Mouse (Mus musculus): Measurements from ENCODE around the gene Fam219b. TPM values are rescaled to one million over a fixed set of nuclear protein-coding genes. Genes with fewer than 3 reads are reported as not detected.
A peak's percentile ranks its signal among the peaks of the same experiment; 100 is the strongest.

Gene Fam219b
- polyA plus RNA-seq, 1 experiment from 2014 or later, result 19.0 TPM

GRCm38 (mm10) chr9:57504891-57505290, 32.4 kb upstream of the Fam219b start:
- no peaks in the 10 kb centered on the region for H3K9me3 ChIP-seq (replicated peaks)
- no peaks in the 10 kb centered on the region for H3K36me3 ChIP-seq
- H3K4me3 ChIP-seq (replicated peaks), result peak overlapping the region; percentile 52
- H3K4me2 ChIP-seq, result peak overlapping the region; percentile 99
- no peak for ATAC-seq (replicated peaks; ENCODE audit: low FRiP score)
- peak overlapping the region; percentile 2; the same call in 1 of the 2 replicates for H3K27ac ChIP-seq
- 41% methylated on average over 10 of the region's 10 CpGs for WGBS
- peaks cover 72% of the 10 kb centered on the region for H3K27me3 ChIP-seq
- no peak overlapping the region for H3K9ac ChIP-seq
- H3K4me1 ChIP-seq, result peaks cover 54% of the 10 kb centered on the region

GRCm38 (mm10) chr9:57505700-57506099, 31.6 kb upstream of the Fam219b start:
- WGBS, result 10% methylated on average over 8 of the region's 8 CpGs
- Histone ChIP-seq H3K9ac (no peak overlapping the region), H3K4me1 (peaks cover 54% of the 10 kb centered on the region), H3K36me3 (no peaks in the 10 kb centered on the region), H3K9me3 (replicated peaks) (no peaks in the 10 kb centered on the region), H3K4me2 (peak overlapping the region; percentile 27), H3K4me3 (replicated peaks) (0 out of 2 replicates have a peak overlapping the region, but pooled peaks have one; percentile 3), H3K27ac (peak overlapping the region; percentile 2; the same call in 1 of the 2 replicates), H3K27me3 (peaks cover 64% of the 10 kb centered on the region)
- ATAC-seq (replicated peaks; ENCODE audit: low FRiP score), result peak; percentile 67; the same call in 1 of the 2 replicates

DNA sequence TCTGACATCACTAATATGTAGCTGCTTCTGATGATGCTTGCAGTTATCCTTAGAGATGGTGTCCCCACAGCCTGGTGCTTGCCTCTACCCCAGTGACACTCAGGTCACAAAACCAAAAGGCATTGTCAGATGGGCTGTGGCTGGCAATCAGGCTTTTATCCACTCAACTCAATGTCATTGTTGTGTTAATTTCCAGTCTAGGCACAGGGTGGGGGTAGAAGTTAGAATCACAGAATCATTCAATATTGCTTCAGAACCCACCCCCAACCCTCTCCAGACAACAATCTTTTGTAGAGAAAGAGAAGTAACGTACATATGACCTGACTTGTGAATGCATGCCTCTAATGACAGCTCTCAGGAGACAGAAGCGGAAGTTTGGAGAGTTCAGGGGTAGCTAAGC, 26.8 kb upstream of the Fam219b start:
- Histone ChIP-seq H3K36me3 (no peaks in the 10 kb centered on the region), H3K4me1 (peaks cover 8% of the 10 kb centered on the region)
- WGBS, result 78% methylated on average over 2 of the region's 2 CpGs

DNA sequence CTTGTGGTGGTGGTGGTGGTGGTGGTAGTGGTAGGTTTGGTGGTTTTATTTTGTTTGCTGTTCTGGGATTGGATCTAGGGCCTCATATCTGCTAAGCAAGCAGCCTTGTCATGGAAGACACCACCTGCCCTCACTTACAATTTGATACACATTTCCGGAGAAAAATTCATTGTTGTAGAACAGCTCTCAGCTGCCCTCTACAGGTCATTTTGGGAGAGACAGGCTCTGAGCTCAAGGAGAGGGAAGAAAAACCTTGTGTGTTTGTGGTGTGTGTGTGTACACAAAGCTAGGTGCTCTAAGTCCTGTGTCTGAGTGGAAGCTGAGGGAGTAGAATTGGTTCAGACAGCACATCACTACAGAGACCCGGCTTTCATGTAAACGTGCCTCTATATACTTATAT, 20.2 kb upstream of the Fam219b start:
- no peak overlapping the region for H3K27ac ChIP-seq
- 7% methylated on average over 3 of the region's 3 CpGs for WGBS
- H3K4me2 ChIP-seq, result no peak overlapping the region
- no peaks in the 10 kb centered on the region for H3K36me3 ChIP-seq
- no peaks in the 10 kb centered on the region for H3K27me3 ChIP-seq
- no peak overlapping the region for H3K9ac ChIP-seq
- ATAC-seq (replicated peaks; ENCODE audit: low FRiP score), result no peak
- peaks cover 2% of the 10 kb centered on the region for H3K4me1 ChIP-seq
- H3K9me3 ChIP-seq (replicated peaks), result no peaks in the 10 kb centered on the region
- H3K4me3 ChIP-seq (replicated peaks), result no peak overlapping the region

More for the DNA sequence above, 26.8 kb upstream of the Fam219b start:
- ATAC-seq (replicated peaks; ENCODE audit: low FRiP score), result no peak
- Histone ChIP-seq H3K4me2 (no peak overlapping the region), H3K9ac (no peak overlapping the region), H3K4me3 (replicated peaks) (no peak overlapping the region), H3K9me3 (replicated peaks) (no peaks in the 10 kb centered on the region), H3K27ac (no peak overlapping the region), H3K27me3 (peaks cover 15% of the 10 kb centered on the region)

DNA sequence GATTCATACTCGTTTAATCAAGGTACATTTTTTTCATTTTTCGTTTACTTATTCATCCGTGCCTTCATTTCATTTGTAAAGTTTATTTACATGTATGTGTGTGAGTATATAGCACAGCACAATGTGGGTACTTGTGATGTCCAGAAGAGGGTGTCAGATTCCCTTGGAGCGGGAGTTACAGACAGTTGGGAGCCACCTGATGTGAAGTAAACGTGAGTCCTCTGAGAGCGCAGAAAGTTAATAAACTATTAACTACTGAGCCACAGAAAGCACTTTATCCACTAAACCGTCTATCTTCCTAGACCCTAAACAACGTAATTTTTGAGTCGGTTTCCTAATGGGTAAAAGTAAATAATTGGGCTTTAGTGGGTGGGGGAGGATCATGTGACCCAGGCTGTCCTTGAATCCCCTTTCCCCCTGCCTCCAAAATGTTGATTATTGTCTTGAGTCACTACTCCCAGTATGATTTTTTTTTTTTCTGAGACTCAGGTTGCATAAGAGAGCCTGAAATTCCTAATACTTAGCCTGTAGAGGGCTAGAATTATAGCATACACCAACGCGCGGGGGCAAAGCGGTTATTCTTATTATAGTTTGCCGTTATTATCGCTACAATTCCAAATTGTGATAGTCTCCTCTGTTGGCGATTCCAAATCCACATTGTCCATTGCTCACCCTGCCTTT, 16.8 kb upstream of the Fam219b start:
- H3K4me3 ChIP-seq (replicated peaks), result peak overlapping the region; percentile 88
- no peaks in the 10 kb centered on the region for H3K27me3 ChIP-seq
- 23% methylated on average over 16 of the region's 16 CpGs for WGBS
- H3K4me2 ChIP-seq, result peak overlapping the region; percentile 70
- H3K4me1 ChIP-seq, result peaks cover 26% of the 10 kb centered on the region
- peak overlapping the region; percentile 95 for H3K27ac ChIP-seq
- no peaks in the 10 kb centered on the region for H3K9me3 ChIP-seq (replicated peaks)
- no peak for ATAC-seq (replicated peaks; ENCODE audit: low FRiP score)
- no peaks in the 10 kb centered on the region for H3K36me3 ChIP-seq
- H3K9ac ChIP-seq, result peak overlapping the region; percentile 94; the same call in 1 of the 2 replicates

- H3K9me3 ChIP-seq (replicated peaks), result no peaks in the 10 kb centered on the region
- peak within 1 kb of the TSS; percentile 70 for H3K4me2 ChIP-seq
- peaks cover 32% of the 10 kb centered on the region for H3K4me1 ChIP-seq
- H3K36me3 ChIP-seq, result no peaks in the 10 kb centered on the region
- WGBS, result under 1% methylated on average over 94 of the region's 95 CpGs
- no peaks in the 10 kb centered on the region for H3K27me3 ChIP-seq
- H3K27ac ChIP-seq, result peak within 1 kb of the TSS; percentile 95
- peak within 1 kb of the TSS; percentile 88 for H3K4me3 ChIP-seq (replicated peaks)
- ATAC-seq (replicated peaks; ENCODE audit: low FRiP score), result peak; percentile 98
- H3K9ac ChIP-seq, result peak within 1 kb of the TSS; percentile 94
Measured at GRCm38 (mm10) chr9:57521056-57521911, 16.0 kb upstream of the Fam219b start, which contains the start of gene Cox5a. Gene Cox5a (plus strand): TSS chr9:57521274.

DNA sequence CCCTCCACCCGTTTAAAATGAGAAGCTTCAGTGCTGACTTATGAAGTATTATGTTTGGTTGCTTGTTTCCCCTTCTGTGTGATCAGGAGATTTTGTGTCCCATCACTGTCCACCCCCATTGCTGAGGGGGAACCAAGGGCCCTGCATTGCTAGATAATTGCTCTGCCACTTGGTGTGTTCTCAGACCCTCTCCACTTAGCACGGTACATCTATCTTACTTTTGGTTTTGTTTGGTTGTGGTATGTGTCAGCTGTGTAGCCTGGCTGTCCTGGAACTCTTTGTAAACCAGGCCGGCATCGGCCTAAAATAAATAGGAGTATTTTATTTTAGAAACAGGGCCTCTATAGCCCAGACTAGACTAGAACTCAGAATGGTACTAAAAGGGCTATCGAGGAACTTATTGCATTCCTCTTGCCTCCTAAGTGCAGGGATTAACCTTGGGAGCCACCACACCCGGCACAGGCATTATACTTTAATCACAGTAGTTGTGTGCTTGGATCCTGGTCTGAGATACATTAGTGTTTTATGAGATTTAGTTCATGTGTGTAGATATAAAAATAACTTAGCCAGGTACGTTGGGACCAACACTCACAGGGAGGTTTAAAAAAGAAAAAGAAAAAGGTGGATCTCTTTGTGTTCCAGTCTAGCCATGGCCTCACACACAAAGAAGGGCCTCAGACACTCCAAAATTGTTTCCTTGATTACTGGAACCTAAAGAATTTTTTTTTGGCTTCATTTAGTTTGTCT, 15.0 kb upstream of the Fam219b start:
- peak overlapping the region; percentile 70 for H3K4me2 ChIP-seq
- peak overlapping the region; percentile 88 for H3K4me3 ChIP-seq (replicated peaks)
- H3K4me1 ChIP-seq, result peaks cover 32% of the 10 kb centered on the region
- 37% methylated on average over 7 of the region's 7 CpGs for WGBS
- peak overlapping the region; percentile 95; the same call in 1 of the 2 replicates for H3K27ac ChIP-seq
- H3K36me3 ChIP-seq, result no peaks in the 10 kb centered on the region
- no peaks in the 10 kb centered on the region for H3K27me3 ChIP-seq
- H3K9ac ChIP-seq, result peak overlapping the region; percentile 94
- H3K9me3 ChIP-seq (replicated peaks), result no peaks in the 10 kb centered on the region
- ATAC-seq (replicated peaks; ENCODE audit: low FRiP score), result no peak

DNA sequence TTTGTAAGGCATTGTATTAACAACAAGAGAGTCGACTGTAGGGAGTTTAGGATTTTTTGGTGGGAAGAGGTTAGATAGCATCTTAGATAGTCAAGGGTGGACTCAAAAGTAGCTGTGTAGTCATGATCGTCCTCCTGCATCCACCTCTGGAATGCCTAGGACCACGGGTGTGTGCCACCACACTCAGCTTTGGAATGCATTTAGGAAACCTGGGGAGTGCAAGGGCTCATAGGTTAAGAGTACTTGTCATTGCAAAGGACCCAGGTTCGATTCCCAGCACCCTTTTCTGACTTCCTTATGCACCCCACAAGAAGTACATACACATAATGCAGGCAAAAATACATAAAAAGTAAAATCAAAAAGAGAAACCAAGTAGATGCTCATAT, 14.5 kb upstream of the Fam219b start:
- H3K27me3 ChIP-seq, result no peaks in the 10 kb centered on the region
- 72% methylated on average over 4 of the region's 4 CpGs for WGBS

GRCm38 (mm10) chr9:57523754-57524153, 13.6 kb upstream of the Fam219b start:
- peaks cover 1% of the 10 kb centered on the region; the same call in 1 of the 2 replicates for H3K36me3 ChIP-seq
- no peak overlapping the region for H3K4me2 ChIP-seq
- H3K4me3 ChIP-seq (replicated peaks), result no peak overlapping the region
- H3K4me1 ChIP-seq, result peaks cover 32% of the 10 kb centered on the region
- no peaks in the 10 kb centered on the region for H3K27me3 ChIP-seq
- H3K9me3 ChIP-seq (replicated peaks), result no peaks in the 10 kb centered on the region
- no peak overlapping the region for H3K27ac ChIP-seq
- WGBS, result 86% methylated on average over 1 of the region's 1 CpGs
- no peak overlapping the region for H3K9ac ChIP-seq
- no peak for ATAC-seq (replicated peaks; ENCODE audit: low FRiP score)

More for the DNA sequence above, 14.5 kb upstream of the Fam219b start:
- Histone ChIP-seq H3K36me3 (no peaks in the 10 kb centered on the region), H3K9me3 (replicated peaks) (no peaks in the 10 kb centered on the region), H3K9ac (no peak overlapping the region), H3K4me1 (peaks cover 32% of the 10 kb centered on the region), H3K4me2 (peak overlapping the region; percentile 70), H3K27ac (no peak overlapping the region), H3K4me3 (replicated peaks) (peak overlapping the region; percentile 88)
- ATAC-seq (replicated peaks; ENCODE audit: low FRiP score), result no peak

- no peak overlapping the region for H3K4me3 ChIP-seq (replicated peaks)
- no peaks in the 10 kb centered on the region for H3K27me3 ChIP-seq
- peaks cover 32% of the 10 kb centered on the region for H3K4me1 ChIP-seq
- no peak overlapping the region for H3K4me2 ChIP-seq
- H3K27ac ChIP-seq, result no peak overlapping the region
- no peak for ATAC-seq (replicated peaks; ENCODE audit: low FRiP score)
- no peak overlapping the region for H3K9ac ChIP-seq
- H3K36me3 ChIP-seq, result peaks cover 8% of the 10 kb centered on the region; the same call in 1 of the 2 replicates
- H3K9me3 ChIP-seq (replicated peaks), result no peaks in the 10 kb centered on the region
Measured at GRCm38 (mm10) chr9:57524439-57524838, 12.9 kb upstream of the Fam219b start.

DNA sequence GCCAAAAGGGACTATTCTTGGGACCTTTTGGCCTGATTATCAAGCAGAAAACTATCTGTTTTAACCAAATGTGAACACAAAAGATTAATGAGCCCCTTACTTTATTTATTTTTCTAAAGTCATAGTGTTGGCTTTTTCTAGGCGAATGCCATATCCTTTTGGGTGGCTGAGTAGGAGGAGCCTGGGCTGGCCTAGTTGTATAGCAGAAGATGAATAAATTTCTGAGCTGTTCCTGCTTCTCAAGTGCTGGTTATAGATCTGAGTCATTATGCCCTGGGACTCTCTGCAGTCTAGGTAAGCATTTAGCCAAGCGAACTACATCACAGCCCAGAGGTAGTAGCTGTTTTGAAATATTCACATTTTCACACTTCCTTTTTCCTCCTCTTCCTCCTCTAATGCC, 11.8 kb upstream of the Fam219b start:
- no peak overlapping the region for H3K27ac ChIP-seq
- H3K4me3 ChIP-seq (replicated peaks), result no peak overlapping the region
- no peak overlapping the region for H3K4me2 ChIP-seq
- H3K4me1 ChIP-seq, result peaks cover 32% of the 10 kb centered on the region
- ATAC-seq (replicated peaks; ENCODE audit: low FRiP score), result no peak
- peaks cover 18% of the 10 kb centered on the region; the same call in 1 of the 2 replicates for H3K36me3 ChIP-seq
- no peak overlapping the region for H3K9ac ChIP-seq
- H3K9me3 ChIP-seq (replicated peaks), result no peaks in the 10 kb centered on the region
- WGBS, result 63% methylated on average over 2 of the region's 2 CpGs
- no peaks in the 10 kb centered on the region for H3K27me3 ChIP-seq

Data from kidney, embryonic 15.5 days (tissue).